Mouse (Mus musculus): ENCODE results near the gene Cnih2. TPM values are rescaled to one million over a fixed set of nuclear protein-coding genes. Genes with fewer than 3 reads are reported as not detected.
A peak's percentile ranks its signal among the peaks of the same experiment; 100 is the strongest.
"Not testable (repeated sequence)": the region's sequence is repeated elsewhere in the genome, so short reads cannot be mapped to it uniquely, and the experiment has no call there.

Gene Cnih2
- polyA plus RNA-seq, 1 experiment from 2014 or later = 12.7 TPM

DNA sequence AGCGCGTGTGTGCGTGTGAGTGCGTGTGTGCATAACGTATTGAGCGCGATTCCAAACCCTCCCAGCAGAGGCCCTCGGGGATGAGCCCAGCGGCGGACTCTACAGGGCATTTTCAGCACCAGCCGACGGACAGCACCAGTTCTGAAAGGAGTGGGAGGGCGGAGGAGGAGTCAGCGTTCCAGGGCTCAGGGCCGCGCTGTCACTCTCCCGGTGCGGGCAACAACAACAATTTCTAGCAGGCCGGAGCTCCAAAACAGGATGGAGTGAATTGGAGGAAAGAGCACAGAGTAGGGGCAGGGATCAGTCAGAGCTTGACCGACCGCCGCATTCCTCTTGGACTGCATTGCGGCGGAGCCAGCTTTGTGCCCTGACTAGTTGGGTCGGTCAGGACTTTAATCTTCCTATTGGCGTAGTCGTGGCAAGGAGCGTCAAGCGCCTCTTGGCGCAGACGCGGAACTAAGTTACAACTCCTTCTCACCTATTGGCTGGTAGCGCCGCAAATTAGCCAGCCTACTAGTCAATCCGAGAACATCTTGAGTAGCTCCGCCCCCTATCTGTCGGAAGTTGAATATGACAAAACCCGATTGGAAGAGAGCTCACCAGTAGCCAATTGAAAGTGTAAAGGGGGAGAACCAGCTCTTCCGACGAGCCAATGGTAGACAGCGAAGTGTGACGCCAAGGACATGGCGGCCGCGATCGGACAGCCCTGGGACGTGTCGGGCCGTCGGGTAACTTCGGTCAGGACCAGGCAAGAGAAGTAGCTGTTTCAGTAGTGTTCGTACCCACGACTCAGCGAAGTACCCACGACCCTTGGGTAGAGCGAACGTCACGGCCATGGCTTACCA, 10.2 kb downstream of the Cnih2 start, which contains the start of gene Yif1a:
Gene Yif1a, plus strand, starts transcription at position 655 of the 845 bp plus-strand sequence.
- H3K9me3 ChIP-seq = no peaks in the 10 kb centered on the region
- H3K36me3 ChIP-seq = peaks cover 37% of the 10 kb centered on the region
- under 1% methylated on average over 58 of the region's 58 CpGs for WGBS
- H3K27ac ChIP-seq = peak within 1 kb of the TSS; percentile 88
- peaks cover 34% of the 10 kb centered on the region for H3K27me3 ChIP-seq (ENCODE audit: insufficient read depth, poor library complexity, severe bottlenecking)
- H3K4me3 ChIP-seq = peak within 1 kb of the TSS; percentile 94
- peak; percentile 98 for DNase-seq (ENCODE audit: low spot score)
- peaks cover 31% of the 10 kb centered on the region for H3K4me1 ChIP-seq

DNA sequence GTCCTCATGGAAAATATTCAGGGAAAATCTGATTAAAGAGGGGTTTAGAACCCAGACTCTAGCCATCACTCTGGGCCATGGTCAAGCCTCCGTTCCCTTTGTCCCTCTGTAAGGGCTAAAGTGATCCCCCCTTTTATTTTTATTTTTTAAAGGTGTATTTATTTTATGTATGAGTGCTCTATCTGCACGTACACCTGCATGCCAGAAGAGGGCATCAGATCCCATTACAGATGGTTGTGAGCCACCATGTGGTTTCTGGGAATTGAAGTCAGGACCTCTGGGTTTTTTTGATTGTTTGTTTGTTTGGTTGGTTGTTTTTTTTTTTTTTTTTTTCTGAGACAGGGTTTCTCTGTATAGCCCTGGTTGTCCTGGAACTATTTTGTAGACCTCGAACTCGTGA, 11.8 kb downstream of the Cnih2 start:
- Histone ChIP-seq H3K36me3 (peaks cover 21% of the 10 kb centered on the region), H3K27me3 (ENCODE audit: insufficient read depth, poor library complexity, severe bottlenecking) (peaks cover 50% of the 10 kb centered on the region), H3K4me1 (peaks cover 31% of the 10 kb centered on the region)
- 59% methylated on average over 4 of the region's 4 CpGs for WGBS
- not testable (repeated sequence) for H3K9me3 ChIP-seq; H3K27ac ChIP-seq; H3K4me3 ChIP-seq; DNase-seq (ENCODE audit: low spot score)

DNA sequence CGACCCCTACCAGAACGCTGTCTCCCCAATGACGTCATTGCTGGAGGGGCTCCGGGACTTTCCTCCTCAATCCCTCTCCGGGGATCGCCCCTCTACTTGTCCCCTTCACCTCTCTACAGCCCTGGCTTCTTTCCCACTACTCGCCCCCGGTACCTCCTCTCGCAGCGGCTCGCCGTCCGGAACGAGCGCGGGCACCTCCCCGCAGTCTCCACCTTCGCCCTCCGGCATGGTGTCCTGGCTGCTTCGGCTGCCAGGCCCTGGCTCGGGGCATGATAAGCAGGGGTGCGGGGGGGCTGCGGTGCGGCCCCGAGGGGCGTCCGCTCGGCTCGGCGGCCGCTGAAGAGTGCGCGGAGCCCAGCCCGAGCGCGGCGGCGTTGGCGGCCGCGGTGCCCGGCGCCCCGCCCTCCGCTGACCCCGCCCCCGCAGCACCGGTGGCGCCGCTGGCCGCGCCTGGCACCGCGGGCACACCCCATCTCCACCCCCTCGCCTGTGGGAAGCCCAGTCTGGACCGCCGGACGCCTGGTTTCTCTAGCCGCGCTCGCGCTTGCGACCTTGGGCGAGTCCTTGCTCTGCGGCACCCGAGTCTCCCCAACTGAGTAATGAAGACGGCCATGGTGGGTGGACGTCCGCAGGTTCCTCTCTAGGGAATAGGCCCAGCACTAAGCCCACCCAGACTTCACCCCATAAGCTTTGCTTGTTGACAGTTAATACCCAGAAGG, 13.0 kb downstream of the Cnih2 start, which contains the start of gene Tmem151a:
Gene Tmem151a, minus strand, starts transcription at position 387 of the 719 bp plus-strand sequence.
- Histone ChIP-seq H3K36me3 (peaks cover 8% of the 10 kb centered on the region), H3K27me3 (ENCODE audit: insufficient read depth, poor library complexity, severe bottlenecking) (peaks cover 62% of the 10 kb centered on the region), H3K4me3 (peak within 1 kb of the TSS; percentile 69), H3K9me3 (no peaks in the 10 kb centered on the region), H3K27ac (peak within 1 kb of the TSS; percentile 48), H3K4me1 (peaks cover 31% of the 10 kb centered on the region)
- DNase-seq (ENCODE audit: low spot score) = no peak
- WGBS = 1% methylated on average over 65 of the region's 69 CpGs

DNA sequence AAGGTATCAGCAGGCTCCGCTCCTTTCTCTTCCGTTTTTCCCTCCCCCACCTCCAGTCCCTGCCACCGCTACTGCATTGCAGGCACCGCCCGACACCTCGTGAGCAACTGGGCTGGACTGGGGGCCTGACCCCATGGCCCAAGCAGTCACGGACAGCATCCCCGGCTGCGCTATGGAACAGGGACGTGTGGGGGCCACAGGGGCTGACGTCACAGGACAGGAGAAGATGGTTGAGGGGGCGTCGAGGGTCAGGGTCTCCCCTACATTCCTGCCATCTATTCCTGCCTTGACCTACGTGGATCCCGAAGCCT, 13.5 kb downstream of the Cnih2 start:
- WGBS = 3% methylated on average over 15 of the region's 15 CpGs
- H3K4me1 ChIP-seq = peaks cover 31% of the 10 kb centered on the region
- peaks cover 67% of the 10 kb centered on the region for H3K27me3 ChIP-seq (ENCODE audit: insufficient read depth, poor library complexity, severe bottlenecking)
- DNase-seq (ENCODE audit: low spot score) = no peak
- peak overlapping the region; percentile 69 for H3K4me3 ChIP-seq
- peaks cover 5% of the 10 kb centered on the region; the same call in 1 of the 2 replicates for H3K36me3 ChIP-seq
- H3K9me3 ChIP-seq = no peaks in the 10 kb centered on the region
- peak overlapping the region; percentile 48; the same call in 1 of the 2 replicates for H3K27ac ChIP-seq

DNA sequence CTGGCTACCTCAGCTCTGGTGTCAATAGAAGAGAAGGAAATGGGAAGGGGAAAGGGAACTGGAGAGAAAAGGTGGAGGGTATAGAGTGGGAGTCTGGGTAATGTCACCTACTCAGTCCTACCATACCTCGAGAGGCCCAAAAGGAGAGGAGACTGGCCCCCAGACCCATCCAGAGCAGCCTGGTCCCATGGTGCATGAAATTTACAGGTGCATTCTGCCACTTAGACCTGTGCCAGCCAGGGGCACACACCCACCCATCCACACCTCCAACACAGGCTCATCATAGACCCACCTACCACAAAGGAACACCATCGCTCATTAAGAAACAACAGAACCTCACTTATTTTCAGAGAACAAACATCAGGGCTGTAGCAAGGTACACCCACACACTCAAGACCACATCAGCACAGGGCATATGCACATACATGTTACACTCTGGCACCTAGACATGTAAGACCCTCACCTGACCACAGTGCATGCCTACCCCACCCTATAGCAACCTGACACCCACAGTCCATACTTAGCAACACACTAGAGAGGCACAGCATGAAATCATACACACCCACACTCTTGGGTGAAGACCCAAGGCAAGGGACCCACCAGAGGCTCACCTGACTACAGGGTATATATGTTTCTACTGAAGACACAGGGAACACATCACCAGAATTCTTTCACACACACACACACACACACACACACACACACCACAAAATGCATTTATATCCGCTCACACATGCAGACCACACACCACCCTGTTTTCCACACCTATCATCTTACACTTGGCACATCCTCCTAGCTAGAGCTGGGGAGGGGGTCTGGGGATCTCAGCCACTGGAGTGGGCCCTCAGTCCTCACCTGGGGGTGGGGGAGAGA, 14.1 kb downstream of the Cnih2 start:
- peaks cover 69% of the 10 kb centered on the region for H3K27me3 ChIP-seq (ENCODE audit: insufficient read depth, poor library complexity, severe bottlenecking)
- 0 out of 2 replicates have a peak overlapping the region, but pooled peaks have one; percentile 48 for H3K27ac ChIP-seq
- WGBS = 61% methylated on average over 3 of the region's 3 CpGs
- no peaks in the 10 kb centered on the region for H3K36me3 ChIP-seq
- peak overlapping the region; percentile 69 for H3K4me3 ChIP-seq
- no peaks in the 10 kb centered on the region for H3K9me3 ChIP-seq
- H3K4me1 ChIP-seq = peaks cover 27% of the 10 kb centered on the region
- DNase-seq (ENCODE audit: low spot score) = no peak

DNA sequence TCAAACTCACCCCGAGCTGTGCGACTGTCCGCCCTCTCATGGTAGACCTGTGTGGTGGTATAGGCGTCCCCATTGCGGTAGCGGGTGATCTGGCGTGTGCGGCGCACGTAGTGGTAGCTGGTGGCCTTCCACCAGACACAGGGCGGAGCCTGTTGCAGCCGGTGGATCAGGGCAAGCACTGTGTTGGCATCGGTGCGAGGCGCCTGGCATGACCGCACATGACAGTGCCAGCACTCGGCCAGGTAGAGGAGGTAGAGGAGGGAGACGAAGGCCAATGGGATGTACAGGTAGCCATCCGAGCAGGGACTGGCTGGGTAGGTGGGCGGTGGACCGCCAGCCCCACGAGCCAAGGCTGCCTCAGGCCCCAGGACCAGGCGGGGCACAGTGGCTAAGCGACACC, 15.7 kb downstream of the Cnih2 start:
- Histone ChIP-seq H3K27me3 (ENCODE audit: insufficient read depth, poor library complexity, severe bottlenecking) (peaks cover 72% of the 10 kb centered on the region), H3K4me1 (peaks cover 18% of the 10 kb centered on the region), H3K4me3 (no peak overlapping the region), H3K36me3 (no peaks in the 10 kb centered on the region), H3K9me3 (no peaks in the 10 kb centered on the region), H3K27ac (0 out of 2 replicates have a peak overlapping the region, but pooled peaks have one; percentile 23)
- WGBS = 52% methylated on average over 24 of the region's 24 CpGs
- DNase-seq (ENCODE audit: low spot score) = no peak

DNA sequence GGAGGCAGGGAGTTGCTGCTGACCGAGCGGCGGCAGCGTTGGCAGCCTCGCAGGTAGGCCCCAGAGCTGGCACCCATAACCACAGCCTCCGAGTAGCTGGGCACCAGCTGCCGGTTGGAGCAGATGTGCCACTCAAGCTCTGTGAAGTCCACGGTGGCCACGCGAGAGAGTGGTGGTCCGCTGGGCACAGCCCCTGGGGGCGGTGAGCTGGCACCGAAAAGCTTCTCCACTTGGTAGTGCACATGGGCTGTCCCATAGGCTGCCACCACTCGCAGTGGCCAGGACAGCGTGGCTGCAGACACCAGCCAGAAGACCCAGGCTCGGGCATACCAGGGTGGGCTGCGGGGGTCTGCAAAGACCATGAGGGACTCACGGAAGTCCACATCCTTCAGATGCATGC, 16.3 kb downstream of the Cnih2 start:
- H3K9me3 ChIP-seq = no peaks in the 10 kb centered on the region
- DNase-seq (ENCODE audit: low spot score) = no peak
- no peak overlapping the region for H3K27ac ChIP-seq
- H3K4me1 ChIP-seq = peaks cover 12% of the 10 kb centered on the region
- WGBS = 62% methylated on average over 18 of the region's 18 CpGs
- H3K4me3 ChIP-seq = no peak overlapping the region
- no peaks in the 10 kb centered on the region for H3K36me3 ChIP-seq
- peaks cover 72% of the 10 kb centered on the region for H3K27me3 ChIP-seq (ENCODE audit: insufficient read depth, poor library complexity, severe bottlenecking)

DNA sequence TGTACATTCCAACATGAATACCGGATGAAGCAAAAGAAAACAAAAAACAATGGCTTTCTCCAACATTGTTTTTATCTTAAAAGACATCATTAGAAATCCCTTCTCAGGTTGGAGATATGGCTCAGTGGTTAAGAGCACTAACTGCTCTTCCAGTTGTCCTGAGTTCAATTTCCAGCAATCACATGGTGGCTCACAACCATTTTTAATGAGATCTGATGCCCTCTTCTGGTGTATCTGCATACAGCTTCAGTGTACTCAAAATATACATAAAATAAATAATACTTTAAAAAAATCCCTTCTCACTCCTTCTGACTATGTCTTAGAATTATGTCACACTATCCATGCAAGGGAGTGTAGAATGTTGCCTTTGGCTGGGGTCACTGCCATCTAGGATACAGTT, 19.0 kb downstream of the Cnih2 start:
- H3K4me3 ChIP-seq = no peak overlapping the region
- H3K36me3 ChIP-seq = no peaks in the 10 kb centered on the region
- H3K27ac ChIP-seq = no peak overlapping the region
- no peaks in the 10 kb centered on the region for H3K9me3 ChIP-seq
- no peak for DNase-seq (ENCODE audit: low spot score)
- no peaks in the 10 kb centered on the region for H3K4me1 ChIP-seq
- H3K27me3 ChIP-seq (ENCODE audit: insufficient read depth, poor library complexity, severe bottlenecking) = peaks cover 49% of the 10 kb centered on the region
- WGBS = 92% methylated on average over 1 of the region's 1 CpGs

DNA sequence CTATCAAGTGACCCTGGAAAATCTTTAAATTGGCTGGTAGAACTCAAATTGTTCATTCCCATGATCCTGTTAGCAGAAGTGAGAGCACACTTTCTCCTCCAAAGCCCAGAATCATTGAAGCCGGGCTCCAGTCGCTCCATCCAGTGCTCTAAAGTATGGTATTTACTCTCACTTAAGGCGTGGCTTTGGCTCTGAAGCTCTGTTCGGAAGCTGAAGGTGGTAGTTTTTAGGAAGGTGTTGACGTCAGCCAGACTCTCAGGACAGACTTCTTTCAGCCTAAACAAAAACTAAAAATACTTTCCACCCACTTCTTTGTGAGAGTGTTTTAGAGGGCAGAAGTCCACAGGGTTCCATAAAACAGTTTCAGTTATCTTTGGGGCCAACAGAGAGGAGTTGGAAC, 24.8 kb downstream of the Cnih2 start:
- Histone ChIP-seq H3K36me3 (no peaks in the 10 kb centered on the region), H3K4me1 (peaks cover 41% of the 10 kb centered on the region), H3K27me3 (ENCODE audit: insufficient read depth, poor library complexity, severe bottlenecking) (peaks cover 41% of the 10 kb centered on the region), H3K4me3 (no peak overlapping the region), H3K27ac (no peak overlapping the region), H3K9me3 (no peaks in the 10 kb centered on the region)
- WGBS = 36% methylated on average over 5 of the region's 5 CpGs
- no peak for DNase-seq (ENCODE audit: low spot score)

DNA sequence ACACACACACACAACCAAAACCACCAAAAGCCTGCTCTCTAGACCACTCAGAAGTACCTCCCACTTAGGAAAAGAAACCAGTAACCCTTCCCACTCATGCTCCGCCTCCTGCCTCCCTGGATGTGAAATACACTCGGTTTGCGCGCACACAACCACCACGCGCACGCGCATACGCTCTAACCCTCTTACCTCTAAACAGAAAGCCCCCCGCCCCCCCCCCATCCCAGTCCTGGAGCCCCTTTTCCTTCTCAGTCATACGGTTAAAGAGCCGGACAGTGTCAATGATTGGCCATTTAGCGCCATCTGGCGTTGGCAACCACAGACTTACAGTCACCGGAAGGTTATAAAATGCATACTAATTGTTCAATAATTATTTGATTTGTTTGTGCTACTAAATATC, 25.3 kb downstream of the Cnih2 start:
- no peaks in the 10 kb centered on the region for H3K9me3 ChIP-seq
- 2% methylated on average over 15 of the region's 15 CpGs for WGBS
- peaks cover 43% of the 10 kb centered on the region for H3K27me3 ChIP-seq (ENCODE audit: insufficient read depth, poor library complexity, severe bottlenecking)
- H3K36me3 ChIP-seq = no peaks in the 10 kb centered on the region
- H3K27ac ChIP-seq = 0 out of 2 replicates have a peak overlapping the region, but pooled peaks have one; percentile 86
- no peak for DNase-seq (ENCODE audit: low spot score)
- H3K4me1 ChIP-seq = peaks cover 46% of the 10 kb centered on the region
- H3K4me3 ChIP-seq = peak overlapping the region; percentile 72

DNA sequence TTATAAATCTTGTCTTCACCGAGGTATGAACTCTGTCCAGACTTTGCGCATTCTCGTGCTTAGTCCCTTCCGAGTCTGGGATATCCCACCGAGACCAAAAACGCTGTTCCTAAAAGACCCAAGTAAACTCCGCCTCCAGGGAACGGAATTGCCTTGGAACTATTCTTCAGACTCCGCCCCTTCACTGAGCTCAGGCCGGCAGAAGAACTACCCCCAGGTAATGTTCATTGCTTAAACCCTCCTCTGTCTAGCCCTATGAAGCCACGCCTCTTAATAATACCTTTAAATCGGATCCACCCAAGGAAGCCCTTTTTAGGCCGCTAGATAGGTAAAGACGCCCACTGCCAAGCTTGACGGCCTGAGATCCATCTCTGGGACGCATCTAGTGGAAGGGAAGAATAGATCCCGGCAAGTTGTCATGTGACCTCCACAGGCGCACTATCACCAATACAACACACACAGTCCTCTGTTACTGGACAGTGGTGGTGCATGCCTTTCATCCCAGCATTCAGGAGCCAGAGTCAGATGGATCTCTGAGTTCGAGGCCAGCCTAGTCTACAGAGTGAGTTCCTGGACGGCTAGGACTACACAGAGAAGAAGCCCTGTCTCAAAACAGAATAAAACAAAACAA, 25.8 kb downstream of the Cnih2 start:
- peaks cover 51% of the 10 kb centered on the region for H3K4me1 ChIP-seq

More for the DNA sequence above, 25.8 kb downstream of the Cnih2 start:
- peak overlapping the region; percentile 86 for H3K27ac ChIP-seq
- H3K27me3 ChIP-seq (ENCODE audit: insufficient read depth, poor library complexity, severe bottlenecking) = peaks cover 46% of the 10 kb centered on the region
- no peaks in the 10 kb centered on the region for H3K36me3 ChIP-seq
- H3K9me3 ChIP-seq = no peaks in the 10 kb centered on the region
- no peak for DNase-seq (ENCODE audit: low spot score)
- 4% methylated on average over 20 of the region's 20 CpGs for WGBS
- H3K4me3 ChIP-seq = peak overlapping the region; percentile 72
